Mouse (Mus musculus) liver, embryonic 14.5 days (tissue): ENCODE results near the gene Lrrc47.

Experiments
- CTCF ChIP-seq: IDR thresholded peaks from 2 replicates; pipeline ENCODE4 v1.5.1; 2016; ENCODE audit warnings: antibody characterized with exemption, low read depth, control low read depth
- EP300 ChIP-seq: IDR thresholded peaks from 2 replicates; pipeline ENCODE4 v1.6.1; 2016; ENCODE audit warnings: antibody characterized with exemption, low read depth

DNA sequence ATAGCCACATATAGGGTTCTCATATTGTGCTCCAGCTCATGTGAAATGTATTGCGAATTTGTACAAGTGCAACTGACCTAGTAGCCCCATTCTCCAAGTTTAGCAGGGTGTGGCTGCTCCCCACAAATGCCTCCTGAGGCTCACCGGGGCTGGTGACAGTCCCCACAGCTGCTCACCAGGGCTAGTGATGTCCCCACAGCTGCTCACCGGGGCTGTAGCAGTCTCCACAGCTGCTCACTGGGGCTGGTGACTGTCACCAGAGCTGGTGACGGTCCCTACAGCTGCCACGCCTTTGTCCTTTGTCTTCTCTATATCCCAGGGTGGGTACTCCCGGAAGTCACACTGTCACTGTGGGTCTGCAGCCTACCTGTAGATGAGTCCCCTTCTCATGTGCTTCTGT lies 5.3 kb upstream of the Lrrc47 start:
- TF ChIP-seq CTCF (no peak), EP300 (no peak)
